Mouse (Mus musculus): Measurements from ENCODE around the gene Slc39a5. TPM values are rescaled to one million over a fixed set of nuclear protein-coding genes. Genes with fewer than 3 reads are reported as not detected.

Slc39a5 gene
- polyA plus RNA-seq, 1 experiment from 2014 or later, result 69.9 TPM

- peak overlapping the region; percentile 82 for H3K27ac ChIP-seq (replicated peaks)
- peaks cover 20% of the 10 kb centered on the region for H3K36me3 ChIP-seq (replicated peaks)
- peak overlapping the region; percentile 79 for H3K9ac ChIP-seq
- H3K9me3 ChIP-seq (replicated peaks), result no peaks in the 10 kb centered on the region
- no peak for ATAC-seq (ENCODE audit: insufficient read depth)
- WGBS (ENCODE audit: insufficient replicate concordance), result 17% methylated on average over 4 of the region's 4 CpGs
- H3K4me3 ChIP-seq (replicated peaks), result peak overlapping the region; percentile 84
- no peaks in the 10 kb centered on the region for H3K27me3 ChIP-seq
- peak overlapping the region; percentile 98 for H3K4me2 ChIP-seq
- peaks cover 53% of the 10 kb centered on the region for H3K4me1 ChIP-seq (replicated peaks)
These were observed 9.5 kb upstream of the Slc39a5 start for GRCm38 (mm10) chr10:128410560-128410845.

DNA sequence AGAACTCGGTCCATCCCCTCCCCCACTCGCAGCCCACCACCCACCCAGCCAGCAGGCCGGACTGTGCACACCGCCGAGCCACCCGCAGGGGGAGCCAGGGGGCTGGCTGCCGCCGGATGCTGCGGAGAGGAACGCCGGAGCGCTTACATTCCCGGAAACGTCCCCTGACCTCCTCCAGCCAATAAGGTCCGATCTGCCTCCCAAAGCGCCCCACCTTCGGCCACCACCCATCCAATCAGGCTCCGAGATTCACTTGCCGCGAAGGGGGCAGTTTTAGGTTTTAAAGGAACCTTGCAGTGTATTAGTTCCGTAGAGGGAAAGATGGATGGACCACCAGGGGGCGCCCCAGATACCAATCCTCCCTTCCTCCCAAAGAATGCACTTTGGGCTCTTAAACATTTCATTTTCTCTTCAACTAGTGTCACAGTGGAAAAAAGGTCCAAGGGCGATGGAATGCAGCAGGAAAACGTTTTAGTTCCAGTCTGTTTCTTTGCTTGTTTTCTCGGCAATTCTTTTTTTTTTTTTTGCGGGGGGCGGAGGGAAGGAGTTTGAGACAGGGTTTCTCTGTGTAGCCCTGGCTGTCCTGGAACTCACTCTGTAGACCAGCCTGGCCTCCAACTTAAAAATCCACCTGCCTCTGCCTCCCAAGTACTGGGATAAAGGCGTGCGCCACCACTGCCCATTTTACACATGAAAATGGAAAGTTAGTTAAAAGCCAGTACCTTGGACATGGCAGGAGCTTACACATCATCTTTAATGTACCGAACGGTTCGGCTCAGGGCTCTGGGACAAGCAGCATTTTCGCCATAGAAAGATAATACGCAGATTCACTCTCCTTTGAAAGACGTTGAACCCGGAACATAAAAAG, 8.9 kb upstream of the Slc39a5 start:
- Histone ChIP-seq H3K36me3 (replicated peaks) (peaks cover 20% of the 10 kb centered on the region), H3K9me3 (replicated peaks) (no peaks in the 10 kb centered on the region), H3K27ac (replicated peaks) (peak overlapping the region; percentile 82), H3K4me2 (peak overlapping the region; percentile 98), H3K27me3 (no peaks in the 10 kb centered on the region), H3K4me1 (replicated peaks) (peaks cover 53% of the 10 kb centered on the region), H3K4me3 (replicated peaks) (peak overlapping the region; percentile 84), H3K9ac (peak overlapping the region; percentile 79)
- ATAC-seq (ENCODE audit: insufficient read depth), result peak; percentile 87
- 4% methylated on average over 36 of the region's 36 CpGs for WGBS (ENCODE audit: insufficient replicate concordance)

GRCm38 (mm10) chr10:128408591-128409535, 7.8 kb upstream of the Slc39a5 start:
- H3K27me3 ChIP-seq, result no peaks in the 10 kb centered on the region
- peak overlapping the region; percentile 84 for H3K4me3 ChIP-seq (replicated peaks)
- H3K4me1 ChIP-seq (replicated peaks), result peaks cover 48% of the 10 kb centered on the region
- peak overlapping the region; percentile 79 for H3K9ac ChIP-seq
- peak; percentile 0; the same call in 1 of the 2 replicates for ATAC-seq (ENCODE audit: insufficient read depth)
- 14% methylated on average over 35 of the region's 35 CpGs for WGBS (ENCODE audit: insufficient replicate concordance)
- no peaks in the 10 kb centered on the region for H3K9me3 ChIP-seq (replicated peaks)
- peak overlapping the region; percentile 98 for H3K4me2 ChIP-seq
- peaks cover 20% of the 10 kb centered on the region for H3K36me3 ChIP-seq (replicated peaks)
- peak overlapping the region; percentile 78 for H3K27ac ChIP-seq (replicated peaks)

GRCm38 (mm10) chr10:128403931-128404330, 2.9 kb upstream of the Slc39a5 start:
- ATAC-seq (ENCODE audit: insufficient read depth), result no peak
- H3K27ac ChIP-seq (replicated peaks), result no peak overlapping the region
- no peak overlapping the region for H3K9ac ChIP-seq
- no peaks in the 10 kb centered on the region for H3K9me3 ChIP-seq (replicated peaks)
- no peak overlapping the region for H3K4me2 ChIP-seq
- H3K36me3 ChIP-seq (replicated peaks), result peaks cover 24% of the 10 kb centered on the region
- WGBS (ENCODE audit: insufficient replicate concordance), result 70% methylated on average over 7 of the region's 7 CpGs
- H3K4me3 ChIP-seq (replicated peaks), result no peak overlapping the region
- no peaks in the 10 kb centered on the region for H3K27me3 ChIP-seq
- H3K4me1 ChIP-seq (replicated peaks), result peaks cover 16% of the 10 kb centered on the region

GRCm38 (mm10) chr10:128401638-128402037, 609 bp upstream of the Slc39a5 start:
- Histone ChIP-seq H3K36me3 (replicated peaks) (peaks cover 11% of the 10 kb centered on the region; the same call in 1 of the 2 replicates), H3K4me2 (no peak overlapping the region), H3K4me3 (replicated peaks) (no peak overlapping the region), H3K27me3 (no peaks in the 10 kb centered on the region), H3K9me3 (replicated peaks) (no peaks in the 10 kb centered on the region), H3K9ac (no peak overlapping the region), H3K27ac (replicated peaks) (no peak overlapping the region), H3K4me1 (replicated peaks) (peaks cover 12% of the 10 kb centered on the region)
- WGBS (ENCODE audit: insufficient replicate concordance), result 58% methylated on average over 9 of the region's 9 CpGs
- no peak for ATAC-seq (ENCODE audit: insufficient read depth)

DNA sequence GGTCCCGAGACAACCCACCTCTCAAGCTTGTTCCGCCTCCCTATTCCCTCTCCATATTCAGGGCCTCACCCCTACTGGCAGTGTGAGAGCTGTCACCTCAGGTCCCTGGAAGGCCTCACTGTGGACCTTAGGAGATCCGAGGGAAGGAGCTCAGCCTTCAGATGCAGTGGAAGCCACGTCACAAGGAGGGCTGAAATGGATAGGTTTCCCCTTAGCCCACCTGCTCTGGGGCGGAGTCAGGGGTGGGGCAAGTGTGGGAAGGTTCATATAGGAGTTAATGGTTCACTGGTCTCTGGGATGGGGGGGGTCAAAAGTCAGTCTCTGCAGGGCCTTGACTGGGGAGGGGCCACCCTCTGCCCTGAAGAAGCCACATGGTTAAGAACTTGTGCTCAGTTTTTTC, 691 bp downstream of the Slc39a5 start:
- WGBS (ENCODE audit: insufficient replicate concordance), result 42% methylated on average over 5 of the region's 5 CpGs
- peaks cover 25% of the 10 kb centered on the region for H3K4me1 ChIP-seq (replicated peaks)
- no peaks in the 10 kb centered on the region for H3K9me3 ChIP-seq (replicated peaks)
- peak overlapping the region; percentile 47 for H3K4me2 ChIP-seq
- ATAC-seq (ENCODE audit: insufficient read depth), result peak; percentile 62
- peak overlapping the region; percentile 34 for H3K4me3 ChIP-seq (replicated peaks)
- no peak overlapping the region for H3K9ac ChIP-seq
- H3K27ac ChIP-seq (replicated peaks), result no peak overlapping the region
- no peaks in the 10 kb centered on the region for H3K27me3 ChIP-seq
- 0 out of 2 replicates have a peak, but pooled peaks cover 3% of the 10 kb centered on the region for H3K36me3 ChIP-seq (replicated peaks)

DNA sequence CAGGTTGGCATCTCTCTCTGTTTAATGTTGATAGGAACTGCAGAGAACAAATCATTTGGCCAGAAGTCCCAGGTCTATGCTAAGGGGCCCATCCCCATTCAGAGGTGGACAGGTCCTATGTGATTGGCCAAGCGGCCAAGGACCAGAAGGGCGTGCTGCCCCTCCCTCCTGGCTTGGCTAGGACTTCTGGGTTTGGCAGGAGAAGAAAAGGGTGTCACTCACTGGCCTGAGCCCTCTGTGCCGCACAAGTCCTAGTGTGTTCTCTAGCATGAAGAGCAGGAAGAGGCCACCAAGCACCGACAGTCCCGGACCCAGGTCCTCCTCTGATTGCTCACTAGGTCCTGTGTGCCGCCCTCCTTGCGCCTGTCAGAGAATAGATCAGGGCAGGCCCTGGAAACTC, 3.6 kb downstream of the Slc39a5 start:
- no peak overlapping the region for H3K27ac ChIP-seq (replicated peaks)
- no peak overlapping the region for H3K4me2 ChIP-seq
- peaks cover 22% of the 10 kb centered on the region for H3K36me3 ChIP-seq (replicated peaks)
- no peaks in the 10 kb centered on the region for H3K9me3 ChIP-seq (replicated peaks)
- H3K4me3 ChIP-seq (replicated peaks), result no peak overlapping the region
- no peak overlapping the region for H3K9ac ChIP-seq
- H3K27me3 ChIP-seq, result no peaks in the 10 kb centered on the region
- ATAC-seq (ENCODE audit: insufficient read depth), result no peak
- peaks cover 30% of the 10 kb centered on the region for H3K4me1 ChIP-seq (replicated peaks)
- WGBS (ENCODE audit: insufficient replicate concordance), result 60% methylated on average over 7 of the region's 7 CpGs

DNA sequence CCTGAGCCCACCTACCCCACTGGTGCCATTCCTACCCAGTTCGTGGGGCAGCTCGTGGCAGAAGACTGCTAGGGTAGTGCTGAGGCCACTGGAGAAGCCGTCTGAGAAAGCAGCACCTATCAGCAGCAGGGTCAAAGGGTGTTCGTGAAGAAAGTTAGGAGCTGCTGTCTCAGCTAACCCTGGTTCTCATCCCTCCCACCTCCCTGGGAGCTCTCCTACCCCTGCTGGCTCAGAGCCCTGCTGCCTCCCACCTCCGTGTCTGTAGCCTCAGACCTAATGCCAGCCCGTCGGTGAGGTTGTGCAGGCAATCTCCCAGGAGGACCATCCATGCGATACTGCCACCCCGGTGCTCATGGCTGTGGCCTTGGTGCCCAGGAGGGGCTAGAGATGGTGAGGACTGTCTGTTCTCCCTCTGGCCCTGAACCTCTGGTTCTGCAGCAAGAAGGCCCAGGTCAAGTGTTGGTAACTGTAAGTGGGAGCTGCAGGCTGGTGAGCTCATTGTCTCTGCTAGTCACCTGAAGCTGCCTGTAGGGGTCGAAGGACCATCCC, 4.2 kb downstream of the Slc39a5 start:
- peaks cover 30% of the 10 kb centered on the region for H3K4me1 ChIP-seq (replicated peaks)
- peaks cover 29% of the 10 kb centered on the region for H3K36me3 ChIP-seq (replicated peaks)
- no peak for ATAC-seq (ENCODE audit: insufficient read depth)
- no peak overlapping the region for H3K4me3 ChIP-seq (replicated peaks)
- no peaks in the 10 kb centered on the region for H3K27me3 ChIP-seq
- H3K9ac ChIP-seq, result no peak overlapping the region
- no peak overlapping the region for H3K4me2 ChIP-seq
- H3K27ac ChIP-seq (replicated peaks), result no peak overlapping the region
- H3K9me3 ChIP-seq (replicated peaks), result no peaks in the 10 kb centered on the region
- 71% methylated on average over 10 of the region's 10 CpGs for WGBS (ENCODE audit: insufficient replicate concordance)

GRCm38 (mm10) chr10:128396017-128396673, 4.9 kb downstream of the Slc39a5 start:
- 45% methylated on average over 11 of the region's 11 CpGs for WGBS (ENCODE audit: insufficient replicate concordance)
- Histone ChIP-seq H3K27ac (replicated peaks) (no peak overlapping the region; the same call in 1 of the 2 replicates), H3K9me3 (replicated peaks) (no peaks in the 10 kb centered on the region), H3K4me2 (no peak overlapping the region), H3K4me3 (replicated peaks) (no peak overlapping the region), H3K36me3 (replicated peaks) (peaks cover 32% of the 10 kb centered on the region), H3K4me1 (replicated peaks) (peaks cover 30% of the 10 kb centered on the region), H3K9ac (no peak overlapping the region), H3K27me3 (no peaks in the 10 kb centered on the region)
- ATAC-seq (ENCODE audit: insufficient read depth), result peak; percentile 19; the same call in 1 of the 2 replicates

DNA sequence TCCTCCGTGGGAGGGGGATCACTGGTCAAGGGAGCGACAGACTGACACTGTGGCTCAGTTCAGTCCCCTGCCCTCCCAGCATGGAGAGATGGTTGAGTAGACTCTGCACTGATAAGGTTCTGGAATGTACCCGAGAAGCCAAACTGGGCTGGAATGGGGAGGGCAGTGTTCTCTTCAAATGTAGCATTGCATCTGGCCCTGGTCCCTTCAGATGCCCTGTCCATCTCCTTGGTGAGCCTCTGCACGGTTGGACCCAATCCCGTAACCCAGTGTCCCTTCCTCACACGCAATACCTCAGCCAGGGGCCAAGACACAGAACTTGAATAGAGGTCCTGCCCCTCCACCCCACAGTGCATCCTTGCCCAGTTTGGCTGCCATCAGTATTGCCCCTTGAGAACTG, 9.2 kb downstream of the Slc39a5 start:
- Histone ChIP-seq H3K4me1 (replicated peaks) (peaks cover 21% of the 10 kb centered on the region), H3K27me3 (no peaks in the 10 kb centered on the region), H3K4me3 (replicated peaks) (no peak overlapping the region), H3K36me3 (replicated peaks) (peaks cover 75% of the 10 kb centered on the region), H3K4me2 (no peak overlapping the region), H3K27ac (replicated peaks) (no peak overlapping the region), H3K9ac (no peak overlapping the region), H3K9me3 (replicated peaks) (no peaks in the 10 kb centered on the region)
- WGBS (ENCODE audit: insufficient replicate concordance), result 72% methylated on average over 6 of the region's 6 CpGs
- ATAC-seq (ENCODE audit: insufficient read depth), result no peak

Data from liver, embryonic 15.5 days (tissue).